Mouse (Mus musculus): ENCODE measurements around the gene Cyp20a1. TPM values are rescaled to one million over a fixed set of nuclear protein-coding genes. Genes with fewer than 3 reads are reported as not detected.

Cyp20a1 gene
- polyA plus RNA-seq (2012; ENCODE audit: insufficient read depth, insufficient read length, missing spikeins): 11.9 and 14.0 TPM in 2 replicates

DNA sequence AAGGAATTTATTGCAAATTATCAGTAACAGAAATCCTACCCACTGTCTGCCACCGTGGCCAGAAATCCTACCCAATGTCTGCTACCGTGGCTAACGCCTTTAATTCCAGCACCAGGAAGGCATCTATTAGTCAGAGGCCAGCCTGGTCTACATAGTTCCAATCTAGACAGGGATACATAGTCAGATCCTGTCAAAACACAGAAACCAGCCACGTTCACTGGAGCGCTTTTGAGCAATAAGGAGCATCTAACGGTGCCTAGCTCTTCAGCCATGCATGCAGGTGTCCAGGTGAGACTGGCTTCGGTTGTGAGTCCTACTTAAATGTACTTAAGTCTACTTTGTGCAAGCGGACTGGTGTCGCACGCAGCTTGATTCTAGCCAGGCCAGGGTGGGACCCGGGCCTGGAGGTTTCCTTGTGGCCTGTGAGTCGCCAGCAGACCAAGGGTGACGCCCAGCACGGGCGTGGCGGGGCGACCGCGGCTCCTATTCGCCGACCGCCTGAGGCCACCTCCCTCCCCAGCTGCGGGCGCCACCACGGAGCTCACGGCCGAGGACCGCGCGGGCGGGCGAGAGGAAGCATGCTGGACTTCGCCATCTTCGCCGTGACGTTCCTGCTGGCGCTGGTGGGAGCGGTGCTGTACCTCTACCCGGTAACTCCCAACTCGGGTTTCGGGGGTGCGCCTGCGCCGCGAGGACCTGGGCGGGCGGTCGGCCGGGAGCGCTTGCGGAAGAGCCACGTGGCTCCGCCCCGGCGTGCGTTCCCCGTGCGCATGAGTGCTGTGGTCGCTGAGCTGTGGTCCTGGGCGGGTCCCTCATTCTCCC lies at the start of gene Cyp20a1:
Cyp20a1 (plus strand) TSS at position 516 of the 822 bp plus-strand sequence.
- Histone ChIP-seq H3K27ac (replicated peaks; ENCODE audit: low read depth, low read length) (peak within 1 kb of the TSS; percentile 83), H3K4me1 (ENCODE audit: control insufficient read depth, insufficient read depth, insufficient read length, low read length) (no peaks in the 10 kb centered on the region), H3K4me3 (ENCODE audit: insufficient read depth, low read depth, low read length) (peak within 1 kb of the TSS; percentile 88)

DNA sequence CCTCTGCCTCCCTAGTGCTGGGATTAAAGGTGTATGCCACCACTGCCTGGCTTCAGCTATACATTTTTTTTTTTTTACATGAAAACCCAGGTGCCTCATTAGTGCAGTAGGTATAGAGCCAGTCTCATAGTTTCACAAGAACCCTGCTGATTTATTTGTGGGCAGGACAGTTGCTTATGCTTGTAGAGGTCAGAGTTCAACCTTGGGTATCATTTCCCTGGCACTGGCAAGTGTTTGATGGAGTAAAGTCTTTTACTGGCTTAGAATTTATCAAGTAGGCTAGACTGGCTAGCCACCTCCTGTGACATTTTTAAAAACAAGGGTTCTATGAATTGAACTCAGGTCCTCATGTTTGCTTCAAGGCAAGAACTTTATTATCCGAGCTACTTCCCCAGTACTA lies 49.2 kb upstream of the Cyp20a1 start:
- no peaks in the 10 kb centered on the region for H3K4me1 ChIP-seq (ENCODE audit: control insufficient read depth, insufficient read depth, insufficient read length, low read length)
- H3K27ac ChIP-seq (replicated peaks; ENCODE audit: low read depth, low read length): no peak overlapping the region
- no peak overlapping the region for H3K4me3 ChIP-seq (ENCODE audit: insufficient read depth, low read depth, low read length)

DNA sequence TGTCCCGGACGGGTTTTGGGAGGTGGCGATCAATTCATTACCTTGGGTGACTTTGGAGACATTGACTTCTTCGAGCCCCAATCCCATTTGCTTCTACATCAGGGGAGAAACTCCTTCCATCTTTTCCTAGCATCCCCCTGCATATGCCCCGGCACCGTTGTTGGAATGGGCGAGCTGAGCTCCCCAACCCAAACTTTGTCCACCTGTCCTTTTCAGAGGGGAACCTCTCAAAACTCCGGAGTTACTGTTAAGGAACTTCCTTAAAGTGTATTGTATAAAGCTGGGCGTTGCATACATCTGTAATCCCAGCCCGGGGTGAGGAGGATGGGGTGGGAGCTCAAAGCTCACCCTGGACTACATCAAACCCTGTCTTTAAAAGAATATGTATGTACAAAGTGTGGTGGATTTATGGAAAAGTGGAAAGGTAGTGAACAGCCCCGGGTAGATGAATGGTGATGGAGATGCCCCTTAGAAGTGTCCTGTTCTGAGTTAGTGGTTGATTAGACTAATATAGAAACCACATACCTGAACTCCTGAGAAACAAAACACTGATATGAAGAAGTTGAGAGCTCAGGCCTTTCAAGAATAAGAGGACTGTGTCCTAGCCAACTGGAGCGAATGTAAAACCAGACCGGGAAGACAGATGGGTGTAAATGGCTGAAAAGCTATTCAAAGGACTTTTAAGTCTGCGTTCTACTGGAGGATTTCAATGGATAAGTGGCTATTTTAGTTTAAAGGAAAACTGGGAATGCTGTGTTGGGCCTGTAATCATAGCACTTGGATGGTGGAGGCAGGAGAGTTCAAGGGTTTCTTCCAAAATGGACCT lies 720 bp downstream of the Cyp20a1 start:
- peak overlapping the region; percentile 35 for H3K27ac ChIP-seq (replicated peaks; ENCODE audit: low read depth, low read length)
- peak overlapping the region; percentile 88 for H3K4me3 ChIP-seq (ENCODE audit: insufficient read depth, low read depth, low read length)

DNA sequence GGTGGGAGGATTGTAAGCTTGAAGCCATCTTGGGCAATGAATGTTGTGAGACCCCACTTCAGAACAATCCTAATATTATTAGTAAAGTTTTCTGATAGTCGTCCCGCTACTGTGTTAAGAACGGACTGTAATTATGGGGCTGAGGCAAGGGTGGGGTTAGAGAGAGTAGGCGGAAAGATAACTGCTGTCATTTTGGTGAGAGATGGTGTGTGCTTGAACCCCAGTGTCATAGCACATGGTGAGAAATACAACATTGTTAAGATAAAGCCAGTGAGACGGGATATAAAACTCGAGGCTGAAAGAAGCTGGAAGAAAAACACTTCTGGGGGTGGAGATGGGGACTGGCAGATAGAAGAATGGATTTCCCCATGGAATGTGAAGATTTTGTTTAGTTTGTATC lies 1.5 kb downstream of the Cyp20a1 start:
- Histone ChIP-seq H3K4me1 (ENCODE audit: control insufficient read depth, insufficient read depth, insufficient read length, low read length) (no peaks in the 10 kb centered on the region), H3K27ac (replicated peaks; ENCODE audit: low read depth, low read length) (no peak overlapping the region)

More for the DNA sequence above, 720 bp downstream of the Cyp20a1 start:
- no peaks in the 10 kb centered on the region for H3K4me1 ChIP-seq (ENCODE audit: control insufficient read depth, insufficient read depth, insufficient read length, low read length)

DNA sequence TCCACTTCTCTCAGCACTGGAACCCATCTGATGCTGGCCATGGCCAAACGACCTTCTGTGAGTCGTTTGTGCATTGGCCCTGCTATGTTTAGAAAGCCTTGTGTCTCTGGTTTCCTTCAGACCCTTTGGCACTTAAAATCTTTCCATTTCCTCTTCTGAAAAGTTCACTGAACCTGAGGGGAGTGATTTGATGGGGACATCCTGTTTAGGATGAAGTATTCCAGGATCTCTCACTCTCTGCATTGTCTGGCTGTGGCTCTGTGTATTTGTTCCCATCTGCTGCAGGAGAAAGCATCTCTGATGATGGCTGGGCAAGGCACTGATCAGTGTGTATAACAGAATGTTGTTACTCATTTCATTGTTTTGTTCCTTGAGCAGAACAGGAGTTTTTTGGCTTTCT lies 2.6 kb downstream of the Cyp20a1 start:
- Histone ChIP-seq H3K27ac (replicated peaks; ENCODE audit: low read depth, low read length) (no peak overlapping the region), H3K4me1 (ENCODE audit: control insufficient read depth, insufficient read depth, insufficient read length, low read length) (no peaks in the 10 kb centered on the region), H3K4me3 (ENCODE audit: insufficient read depth, low read depth, low read length) (no peak overlapping the region)

More for the DNA sequence above, 1.5 kb downstream of the Cyp20a1 start:
- no peak overlapping the region for H3K4me3 ChIP-seq (ENCODE audit: insufficient read depth, low read depth, low read length)

- Histone ChIP-seq H3K4me3 (ENCODE audit: insufficient read depth, low read depth, low read length) (no peak overlapping the region), H3K27ac (replicated peaks; ENCODE audit: low read depth, low read length) (no peak overlapping the region), H3K4me1 (ENCODE audit: control insufficient read depth, insufficient read depth, insufficient read length, low read length) (no peaks in the 10 kb centered on the region)
These were observed 9.7 kb downstream of the Cyp20a1 start for GRCm38 (mm10) chr1:60352786-60353185.

GRCm38 (mm10) chr1:60361626-60362025 lies 18.5 kb downstream of the Cyp20a1 start:
- Histone ChIP-seq H3K27ac (replicated peaks; ENCODE audit: low read depth, low read length) (no peak overlapping the region), H3K4me3 (ENCODE audit: insufficient read depth, low read depth, low read length) (no peak overlapping the region), H3K4me1 (ENCODE audit: control insufficient read depth, insufficient read depth, insufficient read length, low read length) (no peaks in the 10 kb centered on the region)

- no peak overlapping the region for H3K4me3 ChIP-seq (ENCODE audit: insufficient read depth, low read depth, low read length)
- H3K4me1 ChIP-seq (ENCODE audit: control insufficient read depth, insufficient read depth, insufficient read length, low read length): no peaks in the 10 kb centered on the region
- H3K27ac ChIP-seq (replicated peaks; ENCODE audit: low read depth, low read length): no peak overlapping the region
These were observed 33.4 kb downstream of the Cyp20a1 start for GRCm38 (mm10) chr1:60376556-60376955.

DNA sequence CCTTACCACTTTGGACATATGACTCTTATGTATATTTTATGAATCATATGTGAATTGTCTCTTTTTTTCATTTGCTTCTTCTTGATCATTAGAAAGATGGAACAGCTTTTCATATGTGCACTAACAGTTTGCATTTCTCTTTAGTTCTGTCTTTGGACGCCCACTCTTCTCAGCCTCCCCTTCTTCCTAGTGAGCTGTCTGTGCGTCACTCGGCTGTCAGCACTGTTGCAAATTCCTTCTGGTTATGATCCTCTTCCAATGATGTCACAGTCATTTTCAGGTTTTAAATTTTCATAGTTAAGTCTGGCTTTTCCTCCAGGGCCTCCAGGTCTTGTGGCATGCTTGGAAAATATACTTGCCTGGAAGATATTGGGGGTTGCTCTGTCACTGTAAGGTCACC lies 38.8 kb downstream of the Cyp20a1 start:
- H3K4me1 ChIP-seq (ENCODE audit: control insufficient read depth, insufficient read depth, insufficient read length, low read length): no peaks in the 10 kb centered on the region
- H3K27ac ChIP-seq (replicated peaks; ENCODE audit: low read depth, low read length): no peak overlapping the region
- no peak overlapping the region for H3K4me3 ChIP-seq (ENCODE audit: insufficient read depth, low read depth, low read length)

GRCm38 (mm10) chr1:60404848-60405247 lies 61.7 kb downstream of the Cyp20a1 start:
- Histone ChIP-seq H3K27ac (replicated peaks; ENCODE audit: low read depth, low read length) (no peak overlapping the region), H3K4me3 (ENCODE audit: insufficient read depth, low read depth, low read length) (no peak overlapping the region), H3K4me1 (ENCODE audit: control insufficient read depth, insufficient read depth, insufficient read length, low read length) (no peaks in the 10 kb centered on the region)

- H3K4me3 ChIP-seq (ENCODE audit: insufficient read depth, low read depth, low read length): peak overlapping the region; percentile 71
- H3K27ac ChIP-seq (replicated peaks; ENCODE audit: low read depth, low read length): peak overlapping the region; percentile 60
- H3K4me1 ChIP-seq (ENCODE audit: control insufficient read depth, insufficient read depth, insufficient read length, low read length): no peaks in the 10 kb centered on the region
These were observed 65.5 kb downstream of the Cyp20a1 start for GRCm38 (mm10) chr1:60408501-60409167.

DNA sequence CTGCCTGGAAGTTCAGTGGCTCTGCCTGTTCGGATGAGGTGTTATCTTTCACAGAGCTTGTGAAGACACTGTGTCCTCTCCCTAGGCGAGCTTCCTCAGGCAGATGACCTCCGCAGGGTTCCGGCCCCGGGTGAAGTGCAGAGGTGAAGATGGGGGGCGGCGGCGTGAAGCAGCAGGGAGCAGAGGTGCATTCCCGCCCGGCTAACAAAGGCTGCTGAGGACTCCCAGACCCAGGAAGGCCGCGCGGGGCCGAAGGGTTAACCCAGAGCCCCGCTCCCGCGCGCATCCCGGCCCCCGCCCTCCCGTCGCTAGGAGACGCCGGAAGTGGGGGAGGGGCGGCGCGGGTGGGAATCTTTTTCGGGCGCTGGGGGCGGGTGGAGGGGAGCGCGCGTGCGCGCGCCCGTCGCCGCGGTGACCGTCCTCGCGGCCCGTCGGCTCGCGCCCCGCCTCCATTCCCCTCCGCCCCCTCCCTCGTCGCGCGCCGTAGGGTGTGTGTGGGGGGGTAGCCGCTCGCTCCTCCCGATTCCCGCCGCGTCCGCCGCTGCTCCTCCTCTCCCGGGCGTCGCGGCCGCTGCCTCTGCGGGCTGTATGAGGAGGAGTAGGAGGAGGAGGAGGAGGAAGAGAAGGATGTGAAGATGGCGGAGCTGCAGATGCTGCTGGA lies 66.2 kb downstream of the Cyp20a1 start, which contains the start of gene Abi2:
Abi2 (plus strand) TSS at position 452 of the 661 bp plus-strand sequence.
- H3K4me3 ChIP-seq (ENCODE audit: insufficient read depth, low read depth, low read length): peak within 1 kb of the TSS; percentile 71
- peak within 1 kb of the TSS; percentile 60 for H3K27ac ChIP-seq (replicated peaks; ENCODE audit: low read depth, low read length)
- no peaks in the 10 kb centered on the region for H3K4me1 ChIP-seq (ENCODE audit: control insufficient read depth, insufficient read depth, insufficient read length, low read length)

DNA sequence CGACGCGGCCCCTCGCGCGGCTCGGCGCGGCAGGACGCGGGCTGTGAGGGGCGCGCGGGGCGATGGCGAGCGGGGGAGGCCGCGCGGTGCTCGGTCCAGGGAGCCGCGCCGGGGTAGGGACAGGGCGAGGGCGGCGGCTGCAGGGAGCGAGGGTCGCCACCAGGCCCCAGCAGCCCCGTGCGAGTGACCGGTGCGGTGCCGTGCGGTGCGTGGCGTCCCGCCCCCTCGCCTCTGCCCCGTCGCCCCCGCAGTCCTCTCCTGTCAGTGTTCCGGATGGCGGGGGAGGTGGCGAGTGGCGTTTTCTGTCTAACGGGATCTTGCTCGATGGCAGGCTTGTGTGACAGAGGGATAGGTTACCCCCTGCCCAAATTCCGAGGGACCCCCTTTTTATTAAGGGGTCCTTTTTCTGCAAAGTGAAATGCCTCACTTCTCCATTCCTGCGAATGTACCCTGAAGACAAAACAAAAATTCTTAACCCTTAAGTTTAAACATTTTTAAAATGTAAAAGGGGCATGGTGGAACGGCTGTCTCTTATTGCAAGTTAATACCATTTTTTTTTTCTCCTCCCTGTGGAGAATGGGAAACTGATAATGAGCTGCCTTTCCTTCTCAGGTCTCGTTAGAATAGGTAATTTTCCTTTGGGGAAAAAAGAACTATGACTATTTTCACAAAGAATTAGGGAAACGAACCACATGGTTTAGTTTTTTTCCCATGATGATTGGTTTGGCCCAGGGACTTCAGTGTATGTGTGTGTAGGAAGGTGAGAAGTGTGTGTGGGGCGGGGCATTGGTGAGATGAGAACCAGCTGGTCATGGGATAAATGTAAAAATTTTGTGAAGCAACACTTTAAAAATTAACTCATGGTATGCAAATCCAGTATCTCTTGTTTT lies 67.0 kb downstream of the Cyp20a1 start:
- H3K4me3 ChIP-seq (ENCODE audit: insufficient read depth, low read depth, low read length): peak overlapping the region; percentile 71
- H3K27ac ChIP-seq (replicated peaks; ENCODE audit: low read depth, low read length): peak overlapping the region; percentile 6
- H3K4me1 ChIP-seq (ENCODE audit: control insufficient read depth, insufficient read depth, insufficient read length, low read length): no peaks in the 10 kb centered on the region

- Histone ChIP-seq H3K27ac (replicated peaks; ENCODE audit: low read depth, low read length) (no peak overlapping the region), H3K4me1 (ENCODE audit: control insufficient read depth, insufficient read depth, insufficient read length, low read length) (no peaks in the 10 kb centered on the region), H3K4me3 (ENCODE audit: insufficient read depth, low read depth, low read length) (no peak overlapping the region)
These were observed 73.6 kb downstream of the Cyp20a1 start for GRCm38 (mm10) chr1:60416724-60417123.

All from brown adipose tissue, adult 24 weeks (tissue).